Mouse (Mus musculus) C2C12 (cell line): ENCODE results near the gene Fbxo28.

ENCODE experiments used
- CTCF ChIP-seq: IDR thresholded peaks from one replicate; pipeline ENCODE4 v1.5.1; 2011; ENCODE audit not compliant: control insufficient read depth, insufficient read depth, insufficient read length
- FOSL1 ChIP-seq: IDR thresholded peaks from one replicate; pipeline ENCODE4 v1.8.0; 2011; ENCODE audit warnings: mild to moderate bottlenecking, low read length; ENCODE audit not compliant: poor library complexity, insufficient read depth, severe bottlenecking
- MAX ChIP-seq: IDR thresholded peaks from one replicate; pipeline ENCODE4 v1.6.1; 2011; ENCODE audit warnings: mild to moderate bottlenecking, control low read depth

DNA sequence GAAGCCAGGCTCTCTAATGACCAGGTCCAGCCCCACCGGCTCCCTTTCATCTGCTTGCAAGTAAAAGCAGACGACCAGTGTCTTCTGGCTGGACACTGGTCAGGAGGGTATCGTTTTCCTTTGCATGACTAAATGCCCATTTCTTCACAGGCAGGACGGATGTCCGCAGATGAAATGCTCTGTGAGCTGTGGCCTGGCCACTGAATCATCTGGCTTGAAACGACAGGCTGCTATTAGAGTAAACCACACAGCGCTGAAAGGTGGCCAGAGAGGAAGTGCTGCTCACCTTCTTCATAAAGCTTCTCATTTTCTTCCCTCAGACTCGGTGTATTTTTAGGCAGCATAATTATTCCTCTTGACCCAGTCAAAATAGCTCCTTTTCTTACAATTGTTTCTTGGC lies 27.4 kb upstream of the Fbxo28 start:
- no peak for TF ChIP-seq CTCF
- TF ChIP-seq FOSL1, result no peak
- TF ChIP-seq MAX, result no peak
